ENCODE assay signal across 10 mouse cellular contexts in the genomic region with DNA sequence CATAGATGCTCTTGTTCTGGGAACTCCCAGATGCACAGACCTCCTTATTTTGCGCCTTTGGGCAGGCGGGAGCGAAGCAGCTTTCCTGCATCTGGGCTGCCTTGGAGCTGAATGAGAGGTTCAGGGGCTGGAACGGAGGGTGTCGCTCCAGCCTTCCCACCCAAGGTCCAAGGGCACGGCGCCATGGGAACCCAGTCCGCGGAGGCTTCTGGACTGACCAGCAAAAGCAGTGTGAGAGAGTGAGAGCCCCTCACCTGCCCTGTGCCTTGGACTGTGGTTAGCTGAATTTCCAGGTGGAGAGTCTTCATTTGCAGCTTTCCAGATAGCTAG. TPM values are rescaled to one million over a fixed set of nuclear protein-coding genes. Genes with fewer than 3 reads are reported as not detected.
DNase-seq lines count a peak whose midpoint lies in the region; ATAC-seq and TF ChIP-seq lines count a peak whose summit lies in the region.
"Had no signal": no experiment of that assay in that cellular context is flagged by ENCODE, and none has a peak within 500 bp of the region (broad histone marks: within the 10 kb centered on the region; RNA-seq: fewer than 3 reads in every experiment).

No protein-coding gene starts in this region.

- WGBS in kidney, embryonic 15.5 days = 11% methylated on average over 9 of the region's 9 CpGs
- WGBS in embryonic facial prominence, embryonic 12.5 days = 7% methylated on average over 9 of the region's 9 CpGs
- 2% methylated on average over 9 of the region's 9 CpGs for WGBS in olfactory bulb, adult 2 months

- H3K27me3 ChIP-seq in kidney, embryonic 15.5 days = peaks cover 51% of the 10 kb centered on the region
- H3K27me3 ChIP-seq in embryonic facial prominence, embryonic 12.5 days = peaks cover 33% of the 10 kb centered on the region

- no peak overlapping the region for H3K27ac ChIP-seq in kidney, embryonic 15.5 days
- H3K27ac ChIP-seq in embryonic facial prominence, embryonic 12.5 days = no peak overlapping the region
- H3K27ac ChIP-seq in olfactory bulb, adult 2 months (ENCODE audit: insufficient read depth, low read depth, low read length) = no peak overlapping the region

- H3K9me3 ChIP-seq in kidney, embryonic 15.5 days (replicated peaks) = no peaks in the 10 kb centered on the region
- no peaks in the 10 kb centered on the region for H3K9me3 ChIP-seq in embryonic facial prominence, embryonic 12.5 days

- H3K36me3 ChIP-seq in kidney, embryonic 15.5 days = no peaks in the 10 kb centered on the region
- no peaks in the 10 kb centered on the region for H3K36me3 ChIP-seq in embryonic facial prominence, embryonic 12.5 days

- ATAC-seq in kidney, embryonic 15.5 days (replicated peaks; ENCODE audit: low FRiP score) = no peak
- ATAC-seq in embryonic facial prominence, embryonic 12.5 days (ENCODE audit: insufficient number of reproducible peaks, insufficient read depth, low FRiP score, low TSS enrichment) = no peak

- peaks cover 18% of the 10 kb centered on the region for H3K4me1 ChIP-seq in kidney, embryonic 15.5 days
- H3K4me1 ChIP-seq in embryonic facial prominence, embryonic 12.5 days = no peaks in the 10 kb centered on the region
- 0 out of 2 replicates have a peak, but pooled peaks cover 2% of the 10 kb centered on the region for H3K4me1 ChIP-seq in olfactory bulb, adult 2 months (ENCODE audit: control insufficient read depth, insufficient read depth, low read length)

- no peak for DNase-seq in kidney, adult 9 months
- DNase-seq in layer of hippocampus, postnatal 36 days = peak; percentile 4 to 5
- no peak for DNase-seq in natural killer cell, adult 2 months (ENCODE audit: low spot score in 2 of 2)
- DNase-seq in yolk sac, embryonic 10.5 days (ENCODE audit: low spot score) = no peak
- DNase-seq in lung, postnatal 14 days = no peak

- no peak for TF ChIP-seq POLR2A in olfactory bulb, adult 2 months (IDR thresholded peaks at IDR 0.05; ENCODE audit: insufficient read depth, low read depth, low read length)

- H3K4me2 ChIP-seq in kidney, embryonic 15.5 days = peak overlapping the region; percentile 93
- peak overlapping the region; percentile 95 for H3K4me2 ChIP-seq in embryonic facial prominence, embryonic 12.5 days (replicated peaks)

- peak overlapping the region; percentile 53 for H3K4me3 ChIP-seq in kidney, embryonic 15.5 days (replicated peaks)
- H3K4me3 ChIP-seq in embryonic facial prominence, embryonic 12.5 days = peak overlapping the region; percentile 58
- H3K4me3 ChIP-seq in olfactory bulb, adult 2 months (ENCODE audit: insufficient read depth, low read depth, low read length) = peak overlapping the region; percentile 86

- H3K9ac ChIP-seq in kidney, embryonic 15.5 days = no peak overlapping the region
- no peak overlapping the region for H3K9ac ChIP-seq in embryonic facial prominence, embryonic 12.5 days

- TF ChIP-seq CTCF in olfactory bulb, adult 2 months (IDR thresholded peaks at IDR 0.05; ENCODE audit: insufficient read depth, low read depth, low read length) = no peak

RNA-seq across cellular contexts. Expression of gene Galnt13, which starts 1.3 kb away (rescaled TPM):
- 0.06 and 0.23 TPM in 2 replicates for polyA plus RNA-seq in kidney, embryonic 15.5 days (2015; fragmentation: Nextera tagmentation; extraction: Ambion mirVana)
- polyA plus RNA-seq in embryonic facial prominence, embryonic 12.5 days (2016; fragmentation: Nextera tagmentation; extraction: Ambion mirVana) = 2.6 and 2.7 TPM in 2 replicates
- 10 to 100 TPM; 21.7 to 23.3 TPM for total RNA-seq in layer of hippocampus, postnatal 36 days (2021)
- not detected in 2 replicates for polyA plus RNA-seq in olfactory bulb, adult 2 months (2012; ENCODE audit: insufficient read depth, insufficient read length, low replicate concordance, missing spikeins)
- total RNA-seq: MEL; neutrophil, adult 5-6 weeks had no signal

Comparison
In these comparisons a context has a peak if more than half of its experiments do, and no peak if none do; other contexts are left out.
1. DNase-seq: peak in layer of hippocampus, postnatal 36 days (2 of 2); none in kidney, adult 9 months (single experiment), natural killer cell, adult 2 months (0 of 2), yolk sac, embryonic 10.5 days (single experiment) and lung, postnatal 14 days (single experiment).
2. Peak in every context shown above with its lines, with median percentiles within 50 percentile points of each other: H3K4me3 ChIP-seq.